Mouse (Mus musculus) liver, embryonic 15.5 days (tissue): ENCODE measurements at regions not wholly inside any gene's neighbourhood (a gene's known extent, or its start where the extent isn't known, plus 50 kb on each side); places are given as distances from the start of the nearest gene placed in this dataset.

Experiments
- ATAC-seq: fragments of 200-750 bp; cut with Nextera tagmentation; 2 replicates; pipeline ENCODE4 v1.8.0; 2017; ENCODE audit warnings: moderate number of reproducible peaks, mild to moderate bottlenecking, moderate library complexity; ENCODE audit not compliant: insufficient read depth
- H3K27ac ChIP-seq: fragments of 300-500 bp; sonication (generic); replicated peaks from 2 replicates; pipeline ENCODE4 v1.5.1; 2015; ENCODE audit warnings: mild to moderate bottlenecking, inconsistent platforms
- H3K27me3 ChIP-seq: fragments of 300-500 bp; sonication (generic); 2 replicates; pipeline ENCODE4 v1.6.1; 2015; ENCODE audit warnings: mild to moderate bottlenecking, inconsistent platforms
- H3K36me3 ChIP-seq: fragments of 300-500 bp; sonication (generic); replicated peaks from 2 replicates; pipeline ENCODE4 v1.6.1; 2015; ENCODE audit warnings: moderate library complexity, mild to moderate bottlenecking, inconsistent platforms
- H3K4me1 ChIP-seq: fragments of 300-500 bp; sonication (generic); replicated peaks from 2 replicates; pipeline ENCODE4 v1.6.1; 2015; ENCODE audit warnings: inconsistent platforms
- H3K4me2 ChIP-seq: fragments of 300-500 bp; sonication (generic); 2 replicates; pipeline ENCODE4 v1.6.1; 2015; ENCODE audit warnings: moderate library complexity, mild to moderate bottlenecking, inconsistent platforms
- H3K4me3 ChIP-seq: fragments of 300-500 bp; sonication (generic); replicated peaks from 2 replicates; pipeline ENCODE4 v1.5.1; 2015; ENCODE audit warnings: mild to moderate bottlenecking, inconsistent platforms
- H3K9ac ChIP-seq: fragments of 300-500 bp; sonication (generic); 2 replicates; pipeline ENCODE4 v1.6.1; 2015; ENCODE audit warnings: moderate library complexity, mild to moderate bottlenecking, inconsistent platforms
- H3K9me3 ChIP-seq: fragments of 300-500 bp; sonication (generic); replicated peaks from 2 replicates; pipeline ENCODE4 v1.6.1; 2016; ENCODE audit warnings: inconsistent platforms
- whole genome bisulfite sequencing: fragments of 180-500 bp; shearing (Covaris S2); methylation state at CpG from one replicate; pipeline ENCODE4 v1.1.7; 2015; ENCODE audit warnings: mixed read lengths; ENCODE audit not compliant: insufficient replicate concordance; 5-methylcytosine and 5-hydroxymethylcytosine counted together

DNA sequence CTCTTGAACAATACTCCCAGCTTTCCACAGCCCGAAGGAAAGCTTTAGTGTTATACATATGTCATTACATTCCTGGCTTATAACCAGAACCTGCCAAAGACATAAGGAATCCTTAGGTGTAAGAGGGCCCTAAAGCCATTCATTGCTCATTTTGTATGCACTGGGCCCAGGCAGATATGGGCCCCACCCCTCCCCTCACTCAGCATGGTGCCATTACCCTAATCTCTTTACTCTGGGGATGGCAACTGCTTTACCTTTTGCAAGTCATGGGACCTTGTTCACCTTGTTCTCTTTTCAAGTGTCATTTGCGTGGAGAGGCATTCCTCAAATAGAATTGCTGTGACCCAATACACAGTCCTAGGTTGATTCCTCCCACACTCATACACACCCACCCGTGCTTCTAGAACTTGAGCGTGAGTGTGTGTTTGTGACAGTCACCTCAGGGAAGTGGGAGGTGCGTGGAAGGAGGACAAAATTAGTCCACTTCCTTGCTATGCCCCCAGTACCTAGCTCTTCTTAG is 419.5 kb upstream of the Cdh4 start:
- Histone ChIP-seq H3K9ac (no peak overlapping the region), H3K4me1 (no peaks in the 10 kb centered on the region), H3K27me3 (no peaks in the 10 kb centered on the region), H3K4me3 (no peak overlapping the region), H3K9me3 (no peaks in the 10 kb centered on the region), H3K4me2 (no peak overlapping the region), H3K27ac (no peak overlapping the region), H3K36me3 (no peaks in the 10 kb centered on the region)
- no peak for ATAC-seq
- 52% methylated on average over 5 of the region's 5 CpGs for WGBS

GRCm38 (mm10) chr2:179024225-179024624 is 418.0 kb upstream of the Cdh4 start:
- H3K4me1 ChIP-seq = no peaks in the 10 kb centered on the region
- no peak overlapping the region for H3K4me3 ChIP-seq
- ATAC-seq = no peak
- 59% methylated on average over 3 of the region's 3 CpGs for WGBS
- H3K9ac ChIP-seq = no peak overlapping the region
- no peaks in the 10 kb centered on the region for H3K27me3 ChIP-seq
- H3K9me3 ChIP-seq = no peaks in the 10 kb centered on the region
- H3K27ac ChIP-seq = no peak overlapping the region
- no peak overlapping the region for H3K4me2 ChIP-seq
- no peaks in the 10 kb centered on the region for H3K36me3 ChIP-seq

DNA sequence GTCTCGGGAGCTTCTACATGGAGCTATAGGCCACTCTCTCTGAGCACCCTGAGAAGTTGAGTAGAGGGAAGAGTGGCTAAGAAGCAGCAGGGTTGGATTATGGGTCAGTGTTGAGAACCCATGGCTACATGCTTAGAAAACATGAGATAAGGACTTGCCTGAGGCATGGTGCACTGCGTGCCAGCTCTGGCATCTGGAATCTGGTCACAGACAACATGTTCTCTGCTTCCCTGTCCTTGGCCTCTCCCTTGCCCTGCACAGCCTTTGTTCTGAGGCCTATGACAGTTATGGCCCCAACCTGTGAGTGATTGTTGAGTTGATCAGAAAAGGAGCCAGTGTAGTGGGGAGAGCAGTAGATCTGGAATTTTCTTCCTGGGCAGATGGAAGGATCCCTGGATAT is 409.1 kb upstream of the Cdh4 start:
- 54% methylated on average over 2 of the region's 2 CpGs for WGBS

GRCm38 (mm10) chr2:179035446-179035845 is 406.8 kb upstream of the Cdh4 start:
- Histone ChIP-seq H3K4me1 (no peaks in the 10 kb centered on the region), H3K9ac (no peak overlapping the region), H3K4me3 (no peak overlapping the region), H3K4me2 (no peak overlapping the region), H3K27me3 (no peaks in the 10 kb centered on the region), H3K27ac (no peak overlapping the region), H3K9me3 (no peaks in the 10 kb centered on the region), H3K36me3 (no peaks in the 10 kb centered on the region)
- ATAC-seq = no peak
- WGBS = 50% methylated on average over 6 of the region's 6 CpGs

More for the DNA sequence above, 409.1 kb upstream of the Cdh4 start:
- H3K36me3 ChIP-seq = no peaks in the 10 kb centered on the region
- no peak overlapping the region for H3K4me2 ChIP-seq
- no peaks in the 10 kb centered on the region for H3K27me3 ChIP-seq
- no peaks in the 10 kb centered on the region for H3K9me3 ChIP-seq
- no peak overlapping the region for H3K27ac ChIP-seq
- H3K4me1 ChIP-seq = no peaks in the 10 kb centered on the region
- ATAC-seq = no peak
- H3K4me3 ChIP-seq = no peak overlapping the region
- no peak overlapping the region for H3K9ac ChIP-seq

- Histone ChIP-seq H3K4me1 (no peaks in the 10 kb centered on the region), H3K4me2 (no peak overlapping the region), H3K9me3 (no peaks in the 10 kb centered on the region), H3K27me3 (no peaks in the 10 kb centered on the region), H3K27ac (no peak overlapping the region), H3K9ac (no peak overlapping the region), H3K36me3 (no peaks in the 10 kb centered on the region), H3K4me3 (no peak overlapping the region)
- ATAC-seq = no peak
- 32% methylated on average over 2 of the region's 2 CpGs for WGBS
Observed at GRCm38 (mm10) chr2:179039697-179040096, 402.5 kb upstream of the Cdh4 start.

- no peak overlapping the region for H3K4me3 ChIP-seq
Observed at GRCm38 (mm10) chr2:179043671-179044070, 398.6 kb upstream of the Cdh4 start.

GRCm38 (mm10) chr2:179045361-179045760 is 396.9 kb upstream of the Cdh4 start:
- Histone ChIP-seq H3K9me3 (no peaks in the 10 kb centered on the region), H3K27ac (no peak overlapping the region), H3K4me2 (no peak overlapping the region), H3K9ac (no peak overlapping the region), H3K27me3 (no peaks in the 10 kb centered on the region), H3K36me3 (no peaks in the 10 kb centered on the region), H3K4me1 (no peaks in the 10 kb centered on the region), H3K4me3 (no peak overlapping the region)
- no peak for ATAC-seq
- WGBS = 69% methylated on average over 1 of the region's 1 CpGs

More at GRCm38 (mm10) chr2:179043671-179044070, 398.6 kb upstream of the Cdh4 start:
- no peak for ATAC-seq
- 42% methylated on average over 4 of the region's 4 CpGs for WGBS
- Histone ChIP-seq H3K4me2 (no peak overlapping the region), H3K36me3 (no peaks in the 10 kb centered on the region), H3K27ac (no peak overlapping the region), H3K9me3 (no peaks in the 10 kb centered on the region), H3K27me3 (no peaks in the 10 kb centered on the region), H3K4me1 (no peaks in the 10 kb centered on the region), H3K9ac (no peak overlapping the region)

DNA sequence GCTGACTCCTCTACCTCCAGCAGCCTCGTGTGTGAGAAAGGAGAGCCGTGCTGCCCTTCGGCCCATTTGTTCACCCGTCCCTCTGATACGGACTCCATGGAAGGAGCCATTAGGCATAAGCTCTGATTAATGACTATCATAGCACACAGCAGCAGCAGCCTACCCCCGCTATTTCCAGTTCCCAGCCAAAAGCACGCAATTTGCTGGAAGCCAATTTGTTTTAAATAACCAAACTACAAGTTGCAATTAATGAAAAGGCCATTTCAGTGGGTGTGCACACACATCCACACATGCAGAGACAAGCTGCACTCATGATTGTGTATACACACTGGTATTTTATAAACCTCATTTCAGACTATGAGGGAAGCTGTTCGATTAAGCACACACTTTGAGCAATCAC is 387.8 kb upstream of the Cdh4 start:
- Histone ChIP-seq H3K4me1 (no peaks in the 10 kb centered on the region), H3K36me3 (no peaks in the 10 kb centered on the region), H3K4me2 (no peak overlapping the region), H3K4me3 (no peak overlapping the region), H3K9me3 (no peaks in the 10 kb centered on the region), H3K27me3 (no peaks in the 10 kb centered on the region), H3K9ac (no peak overlapping the region), H3K27ac (no peak overlapping the region)
- ATAC-seq = no peak
- WGBS = 61% methylated on average over 8 of the region's 8 CpGs

DNA sequence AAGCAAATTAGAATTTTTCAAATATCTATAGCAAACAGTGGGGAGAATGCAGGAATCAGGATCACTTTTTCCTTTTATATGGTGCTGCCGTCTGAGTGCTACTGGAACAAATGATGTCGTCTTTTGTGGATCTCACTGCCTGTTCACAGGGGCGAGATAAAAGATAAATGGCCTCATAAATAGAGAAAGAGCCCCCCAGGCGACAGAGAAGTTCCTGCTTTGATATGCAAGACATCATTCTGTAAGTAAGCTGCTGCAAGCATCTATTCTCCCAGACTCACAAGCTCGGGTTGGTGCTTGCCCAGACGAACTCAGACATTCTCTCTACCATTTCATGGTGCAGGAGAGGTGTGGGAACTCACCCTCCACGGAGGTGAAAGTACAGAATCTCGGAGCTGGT is 377.6 kb upstream of the Cdh4 start:
- no peaks in the 10 kb centered on the region for H3K9me3 ChIP-seq
- ATAC-seq = no peak
- WGBS = 32% methylated on average over 8 of the region's 8 CpGs
- no peak overlapping the region for H3K9ac ChIP-seq
- H3K4me1 ChIP-seq = no peaks in the 10 kb centered on the region
- H3K27ac ChIP-seq = no peak overlapping the region
- H3K4me3 ChIP-seq = no peak overlapping the region
- no peak overlapping the region for H3K4me2 ChIP-seq
- H3K27me3 ChIP-seq = no peaks in the 10 kb centered on the region
- H3K36me3 ChIP-seq = no peaks in the 10 kb centered on the region

DNA sequence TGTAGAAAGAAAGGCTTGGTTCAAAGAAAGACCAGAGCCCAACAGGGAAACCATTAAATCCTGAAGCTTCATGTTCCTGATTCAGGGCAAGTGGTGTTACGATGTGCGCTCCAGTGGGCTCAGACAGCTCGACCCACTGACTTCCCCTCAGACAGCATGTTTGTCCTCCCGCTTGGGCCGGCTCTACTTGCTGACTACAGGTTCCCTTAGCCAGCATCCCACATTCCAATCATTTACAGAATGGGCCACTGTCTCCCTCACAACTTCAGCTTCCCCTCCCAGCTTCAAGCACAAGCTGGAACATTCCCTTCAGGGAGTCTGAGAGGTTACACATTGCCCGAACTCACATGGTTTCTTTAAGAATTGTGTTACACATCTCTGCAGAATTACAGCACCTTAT is 372.7 kb upstream of the Cdh4 start:
- Histone ChIP-seq H3K9me3 (no peaks in the 10 kb centered on the region), H3K36me3 (no peaks in the 10 kb centered on the region), H3K9ac (no peak overlapping the region), H3K4me1 (no peaks in the 10 kb centered on the region), H3K27ac (no peak overlapping the region), H3K4me3 (no peak overlapping the region), H3K27me3 (no peaks in the 10 kb centered on the region), H3K4me2 (no peak overlapping the region)
- no peak for ATAC-seq
- 49% methylated on average over 6 of the region's 6 CpGs for WGBS

DNA sequence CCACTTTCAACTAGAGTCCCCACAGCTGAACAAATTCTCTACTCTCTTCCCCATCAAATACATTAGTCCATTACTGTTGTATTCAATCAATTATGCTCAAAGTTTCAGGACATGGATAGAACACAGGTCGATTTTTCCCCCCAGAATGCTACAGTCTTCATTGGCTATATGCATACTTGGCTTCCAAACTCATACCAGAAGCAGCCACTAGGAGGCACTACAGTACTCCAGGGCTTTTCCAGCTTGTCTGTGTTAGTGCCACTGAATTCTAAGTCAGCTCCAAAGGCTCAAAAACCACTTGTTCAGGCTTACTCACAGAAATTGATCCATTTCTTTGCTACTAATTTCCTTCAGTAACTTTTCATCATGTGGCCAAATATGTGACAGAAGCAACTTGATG is 371.9 kb upstream of the Cdh4 start:
- Histone ChIP-seq H3K9ac (no peak overlapping the region), H3K27ac (no peak overlapping the region), H3K9me3 (no peaks in the 10 kb centered on the region), H3K4me1 (no peaks in the 10 kb centered on the region), H3K36me3 (no peaks in the 10 kb centered on the region), H3K4me2 (no peak overlapping the region), H3K27me3 (no peaks in the 10 kb centered on the region), H3K4me3 (no peak overlapping the region)
- WGBS = 26% methylated on average over 1 of the region's 1 CpGs
- no peak for ATAC-seq

DNA sequence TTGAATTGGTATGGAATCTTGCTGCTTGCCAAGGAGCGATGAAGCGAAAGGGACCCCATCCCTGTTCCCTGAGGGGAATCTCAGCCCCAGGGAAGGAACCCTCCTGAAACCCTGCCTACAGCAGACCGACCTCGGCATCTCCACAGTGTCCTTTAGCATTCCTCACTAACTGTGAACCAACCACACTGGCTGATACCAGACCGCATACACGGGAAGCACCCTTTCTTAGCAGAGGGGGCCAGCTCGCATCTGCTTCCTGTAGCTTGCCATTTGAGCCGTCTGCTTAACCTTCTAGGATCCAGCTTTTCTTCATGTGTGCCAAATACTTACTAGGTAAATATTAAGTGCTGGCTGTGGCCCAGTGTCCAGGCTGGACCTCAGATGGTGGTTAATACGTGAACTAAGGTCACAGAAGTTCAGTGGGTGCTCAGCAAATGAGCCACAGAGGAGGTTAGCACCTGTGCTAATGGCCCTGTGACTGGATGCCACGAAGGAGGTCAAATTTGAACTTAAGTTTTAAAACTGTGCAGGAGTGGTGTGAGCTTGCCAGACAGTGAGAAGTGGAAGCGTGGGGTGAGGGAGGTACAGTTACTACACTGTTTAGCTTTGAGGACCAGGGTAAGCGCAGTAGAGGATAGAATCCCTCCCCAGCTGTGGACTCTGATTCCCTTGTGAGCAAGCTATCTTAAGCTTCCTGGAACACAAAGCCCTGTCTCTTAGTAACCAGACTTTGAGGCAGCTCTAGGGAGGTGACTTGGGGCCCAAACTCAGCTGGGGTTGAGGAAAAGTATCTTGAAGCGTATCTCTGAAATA is 361.6 kb upstream of the Cdh4 start:
- Histone ChIP-seq H3K27me3 (no peaks in the 10 kb centered on the region), H3K9me3 (no peaks in the 10 kb centered on the region), H3K36me3 (no peaks in the 10 kb centered on the region), H3K4me1 (no peaks in the 10 kb centered on the region), H3K27ac (no peak overlapping the region), H3K4me2 (no peak overlapping the region), H3K4me3 (no peak overlapping the region), H3K9ac (no peak overlapping the region)
- no peak for ATAC-seq
- 51% methylated on average over 13 of the region's 13 CpGs for WGBS
